Mouse (Mus musculus) heart, embryonic 12.5 days (tissue): Measurements from ENCODE around the gene Ucp3. TPM values are rescaled to one million over a fixed set of nuclear protein-coding genes. Genes with fewer than 3 reads are reported as not detected.

Experiments
- ATAC-seq: fragments of 200-750 bp; cut with Nextera tagmentation; 2 replicates; pipeline ENCODE4 v1.8.0; 2017; ENCODE audit warnings: moderate TSS enrichment, moderate library complexity; ENCODE audit not compliant: insufficient number of reproducible peaks, low FRiP score
- H3K27ac ChIP-seq: fragments of 300-500 bp; sonication (generic); 2 replicates; pipeline ENCODE4 v1.5.1; 2016; ENCODE audit warnings: mild to moderate bottlenecking, moderate library complexity; ENCODE audit not compliant: poor library complexity, severe bottlenecking
- H3K27me3 ChIP-seq: fragments of 300-500 bp; sonication (generic); replicated peaks from 2 replicates; pipeline ENCODE4 v1.6.1; 2016; ENCODE audit warnings: mild to moderate bottlenecking, moderate library complexity
- H3K36me3 ChIP-seq: fragments of 300-500 bp; sonication (generic); 2 replicates; pipeline ENCODE4 v1.6.1; 2016; ENCODE audit warnings: mild to moderate bottlenecking, moderate library complexity
- H3K4me1 ChIP-seq: fragments of 300-500 bp; sonication (generic); replicated peaks from 2 replicates; pipeline ENCODE4 v1.6.1; 2016; ENCODE audit warnings: mild to moderate bottlenecking
- H3K4me2 ChIP-seq: fragments of 300-500 bp; sonication (generic); 2 replicates; pipeline ENCODE4 v1.6.1; 2016; ENCODE audit warnings: mild to moderate bottlenecking, moderate library complexity
- H3K4me3 ChIP-seq: fragments of 300-500 bp; sonication (generic); 2 replicates; pipeline ENCODE4 v1.5.1; 2016; ENCODE audit warnings: mild to moderate bottlenecking
- H3K9ac ChIP-seq: fragments of 300-500 bp; sonication (generic); 2 replicates; pipeline ENCODE4 v1.6.1; 2016; ENCODE audit warnings: mild to moderate bottlenecking, moderate library complexity
- H3K9me3 ChIP-seq: fragments of 300-500 bp; sonication (generic); replicated peaks from 2 replicates; pipeline ENCODE4 v1.6.1; 2016; ENCODE audit warnings: mild to moderate bottlenecking, moderate library complexity
- WGBS: fragments of 180-500 bp; shearing (Covaris S2); methylation state at CpG from one replicate; pipeline ENCODE4 v1.1.7; 2016; 5-methylcytosine and 5-hydroxymethylcytosine counted together
- polyA plus RNA-seq: library from polyadenylated mRNA; unstranded; fragments of >200 nt; fragmentation: Nextera tagmentation; extraction: Ambion mirVana; gene quantifications from 2 replicates; pipeline ENCODE4 v1.2.1, GENCODE M21; 2016

The Ucp3 gene
- polyA plus RNA-seq, 1 experiment from 2014 or later: 0.20 TPM

DNA sequence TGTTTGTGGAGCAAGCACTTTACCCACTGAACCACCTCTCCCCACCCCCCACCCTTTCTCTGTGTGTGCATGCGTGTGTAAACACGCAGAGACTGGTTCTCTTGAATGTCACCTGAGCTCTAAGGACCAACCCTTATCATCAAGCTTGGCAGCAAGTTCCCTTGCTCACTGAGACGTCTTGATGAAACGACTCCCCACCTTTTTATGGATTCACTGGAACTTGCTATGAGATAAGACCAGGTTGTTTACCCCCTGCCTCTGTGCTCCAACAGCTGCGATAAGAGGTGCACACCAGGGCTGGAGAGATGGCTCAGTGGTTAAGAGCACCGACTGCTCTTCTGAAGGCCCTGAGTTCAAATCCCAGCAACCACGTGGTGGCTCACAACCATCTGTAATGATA, 47.4 kb downstream of the Ucp3 start:
- H3K4me2 ChIP-seq: no peak overlapping the region
- ATAC-seq: no peak
- 55% methylated on average over 7 of the region's 7 CpGs for WGBS
- H3K9ac ChIP-seq: no peak overlapping the region
- no peaks in the 10 kb centered on the region for H3K36me3 ChIP-seq
- no peaks in the 10 kb centered on the region for H3K4me1 ChIP-seq
- no peaks in the 10 kb centered on the region for H3K27me3 ChIP-seq
- H3K4me3 ChIP-seq: no peak overlapping the region
- no peaks in the 10 kb centered on the region for H3K9me3 ChIP-seq
- no peak overlapping the region for H3K27ac ChIP-seq

DNA sequence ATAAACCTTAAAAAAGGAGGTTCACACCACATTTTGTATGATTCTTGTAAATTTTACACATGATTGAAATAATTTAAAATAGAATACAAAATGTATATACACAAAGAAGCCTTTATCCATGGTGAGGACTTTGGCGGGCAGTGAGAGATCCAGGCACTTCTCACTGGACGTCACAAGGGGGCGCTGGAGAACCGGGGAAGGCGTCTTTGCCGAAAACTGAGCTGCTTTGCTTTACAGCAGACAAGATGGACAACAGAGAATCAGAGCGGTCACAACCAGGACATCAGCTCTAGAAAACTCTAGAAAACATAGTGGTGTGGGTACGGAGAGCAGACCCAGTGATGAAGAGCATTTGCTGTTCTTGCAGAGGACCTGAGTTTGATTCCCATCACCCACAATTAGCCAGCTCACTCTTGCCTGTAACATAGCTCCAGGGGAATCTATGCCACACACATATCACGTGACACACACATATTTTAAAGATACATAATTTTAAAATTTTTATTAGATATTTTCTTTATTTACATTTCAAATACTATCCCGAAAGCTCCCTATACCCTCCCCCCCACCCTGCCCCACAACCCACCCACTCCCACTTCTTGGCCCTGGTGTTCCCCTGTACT, 48.0 kb downstream of the Ucp3 start:
- WGBS: 21% methylated on average over 10 of the region's 10 CpGs
- ATAC-seq: no peak
- H3K4me2 ChIP-seq: peak overlapping the region; percentile 23
- no peak overlapping the region for H3K4me3 ChIP-seq
- no peaks in the 10 kb centered on the region for H3K36me3 ChIP-seq
- H3K27ac ChIP-seq: no peak overlapping the region
- H3K9me3 ChIP-seq: no peaks in the 10 kb centered on the region
- no peaks in the 10 kb centered on the region for H3K27me3 ChIP-seq
- no peak overlapping the region for H3K9ac ChIP-seq
- H3K4me1 ChIP-seq: no peaks in the 10 kb centered on the region

- H3K4me3 ChIP-seq: no peak overlapping the region
- H3K9ac ChIP-seq: no peak overlapping the region
- ATAC-seq: no peak
- no peaks in the 10 kb centered on the region for H3K9me3 ChIP-seq
- H3K36me3 ChIP-seq: no peaks in the 10 kb centered on the region
- no peaks in the 10 kb centered on the region for H3K4me1 ChIP-seq
- H3K27me3 ChIP-seq: no peaks in the 10 kb centered on the region
- no peak overlapping the region for H3K4me2 ChIP-seq
- no peak overlapping the region for H3K27ac ChIP-seq
- WGBS: 68% methylated on average over 3 of the region's 3 CpGs
Measured at GRCm38 (mm10) chr7:100522222-100522621, 49.4 kb downstream of the Ucp3 start.

- ATAC-seq: no peak
- no peaks in the 10 kb centered on the region for H3K9me3 ChIP-seq
- no peaks in the 10 kb centered on the region for H3K36me3 ChIP-seq
- H3K4me1 ChIP-seq: no peaks in the 10 kb centered on the region
- H3K9ac ChIP-seq: no peak overlapping the region
- H3K27me3 ChIP-seq: no peaks in the 10 kb centered on the region
- no peak overlapping the region for H3K27ac ChIP-seq
- WGBS: 51% methylated on average over 8 of the region's 8 CpGs
- H3K4me3 ChIP-seq: no peak overlapping the region
- no peak overlapping the region for H3K4me2 ChIP-seq
Measured at GRCm38 (mm10) chr7:100524669-100525068, 51.9 kb downstream of the Ucp3 start.

DNA sequence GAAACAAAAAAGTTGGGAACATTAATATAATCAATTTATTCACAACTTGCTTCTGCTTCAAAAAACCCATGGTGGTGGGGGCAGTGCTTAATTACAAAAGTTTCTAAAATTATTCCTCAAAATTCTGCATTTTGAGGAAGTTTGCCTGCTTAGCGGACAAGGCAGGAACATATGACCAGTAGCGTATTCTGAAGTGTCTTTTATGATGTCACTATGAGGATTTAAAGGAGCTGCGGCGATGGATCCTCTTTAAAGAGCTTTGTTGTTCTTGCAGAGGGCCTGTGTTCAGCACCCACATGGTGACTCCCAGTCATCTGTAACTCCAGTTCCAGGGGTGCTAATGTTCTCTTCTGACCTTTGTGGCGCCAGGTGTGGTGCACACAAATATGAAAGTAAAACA, 58.0 kb downstream of the Ucp3 start:
- Histone ChIP-seq H3K9me3 (no peaks in the 10 kb centered on the region), H3K27me3 (no peaks in the 10 kb centered on the region), H3K9ac (no peak overlapping the region), H3K4me3 (no peak overlapping the region), H3K27ac (no peak overlapping the region), H3K36me3 (no peaks in the 10 kb centered on the region), H3K4me1 (no peaks in the 10 kb centered on the region), H3K4me2 (no peak overlapping the region)
- WGBS: 82% methylated on average over 5 of the region's 5 CpGs
- ATAC-seq: no peak

- no peak overlapping the region for H3K4me3 ChIP-seq
- H3K4me1 ChIP-seq: peaks cover 9% of the 10 kb centered on the region
- no peaks in the 10 kb centered on the region for H3K9me3 ChIP-seq
- no peaks in the 10 kb centered on the region for H3K27me3 ChIP-seq
- WGBS: 69% methylated on average over 2 of the region's 2 CpGs
- no peak overlapping the region for H3K4me2 ChIP-seq
- H3K9ac ChIP-seq: no peak overlapping the region
- no peak for ATAC-seq
- no peaks in the 10 kb centered on the region; the same call in 1 of the 2 replicates for H3K36me3 ChIP-seq
- H3K27ac ChIP-seq: no peak overlapping the region
Measured at GRCm38 (mm10) chr7:100533503-100533902, 60.7 kb downstream of the Ucp3 start.

DNA sequence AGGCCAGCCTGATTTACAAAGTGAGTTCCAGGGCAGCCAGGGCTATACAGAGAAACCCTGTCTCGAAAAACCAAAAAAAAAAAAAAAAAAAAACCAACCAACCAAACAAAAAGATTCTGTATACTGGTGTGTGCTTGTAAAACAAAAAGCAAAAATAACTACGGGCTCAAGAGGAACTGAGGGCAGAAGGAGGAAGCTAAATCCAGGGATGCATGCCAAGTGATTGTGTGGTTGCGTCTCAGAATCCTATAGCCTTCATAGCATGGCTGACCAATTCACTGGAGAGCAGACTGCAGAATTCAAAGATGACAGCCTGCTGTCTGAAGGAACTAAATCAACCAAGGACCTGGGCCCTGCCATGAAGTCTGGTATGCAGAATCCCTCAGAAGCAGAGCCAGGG, 61.4 kb downstream of the Ucp3 start:
- H3K9me3 ChIP-seq: no peaks in the 10 kb centered on the region
- H3K27me3 ChIP-seq: no peaks in the 10 kb centered on the region
- no peak overlapping the region for H3K4me3 ChIP-seq
- peaks cover 9% of the 10 kb centered on the region for H3K4me1 ChIP-seq
- H3K27ac ChIP-seq: no peak overlapping the region
- no peak overlapping the region for H3K9ac ChIP-seq
- no peak for ATAC-seq
- peaks cover 6% of the 10 kb centered on the region for H3K36me3 ChIP-seq
- WGBS: 75% methylated on average over 3 of the region's 3 CpGs
- H3K4me2 ChIP-seq: no peak overlapping the region

DNA sequence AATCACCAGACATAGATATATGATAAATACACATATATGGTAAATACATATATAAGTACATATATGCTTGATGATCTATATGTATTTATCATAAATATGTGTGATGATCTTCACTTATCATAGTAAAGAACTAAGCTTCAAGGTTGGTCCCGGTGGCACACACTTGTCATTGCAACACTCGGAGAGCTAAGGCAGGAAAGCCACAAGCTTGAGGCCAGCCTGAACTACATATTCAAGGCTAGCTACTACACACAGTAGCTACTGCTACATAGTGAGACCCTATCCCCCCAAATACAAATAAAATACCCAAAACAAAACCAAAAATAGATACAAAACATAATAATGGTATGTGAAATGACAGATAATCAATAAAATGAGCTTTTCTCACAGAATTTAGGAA, 63.0 kb downstream of the Ucp3 start:
- peaks cover 9% of the 10 kb centered on the region for H3K4me1 ChIP-seq
- ATAC-seq: no peak
- no peak overlapping the region for H3K4me3 ChIP-seq
- H3K36me3 ChIP-seq: peaks cover 17% of the 10 kb centered on the region
- H3K27ac ChIP-seq: no peak overlapping the region
- no peak overlapping the region for H3K4me2 ChIP-seq
- no peaks in the 10 kb centered on the region for H3K9me3 ChIP-seq
- no peak overlapping the region for H3K9ac ChIP-seq
- H3K27me3 ChIP-seq: no peaks in the 10 kb centered on the region
- WGBS: 69% methylated on average over 2 of the region's 2 CpGs

Other genes starting within 250 kb of the Ucp3 start
- 1.9 and 3.2 TPM in 2 replicates for gene Pgm2l1, start 245.6 kb upstream of the Ucp3 start, polyA plus RNA-seq
- gene P4ha3, start 187.5 kb upstream of the Ucp3 start, polyA plus RNA-seq: 13.8 and 15.4 TPM in 2 replicates
- 20.0 and 20.1 TPM in 2 replicates for gene C2cd3, start 100.8 kb upstream of the Ucp3 start, polyA plus RNA-seq
- 52.5 and 55.6 TPM in 2 replicates for gene Ppme1, start 100.7 kb upstream of the Ucp3 start, polyA plus RNA-seq
- gene Ucp2, start 20.3 kb downstream of the Ucp3 start, polyA plus RNA-seq: 240 and 245 TPM in 2 replicates
- gene Dnajb13, start 42.0 kb downstream of the Ucp3 start, polyA plus RNA-seq: 0.10 and 0.28 TPM in 2 replicates
- gene Coa4, start 64.1 kb downstream of the Ucp3 start, polyA plus RNA-seq: 18.9 and 19.2 TPM in 2 replicates
- 122 and 124 TPM in 2 replicates for gene Rab6a, start 134.4 kb downstream of the Ucp3 start, polyA plus RNA-seq
- gene Mrpl48, start 135.3 kb downstream of the Ucp3 start, polyA plus RNA-seq: 74.3 and 76.2 TPM in 2 replicates
- 1.4 and 1.9 TPM in 2 replicates for gene Plekhb1, start 189.4 kb downstream of the Ucp3 start, polyA plus RNA-seq
- 31.4 and 31.6 TPM in 2 replicates for gene Fam168a, start 233.6 kb downstream of the Ucp3 start, polyA plus RNA-seq